Mouse (Mus musculus) 3T3-L1 (cell line): ENCODE data around the gene H2afx.
A peak's percentile ranks its signal among the peaks of the same experiment; 100 is the strongest.
"Not testable (repeated sequence)": the region's sequence is repeated elsewhere in the genome, so short reads cannot be mapped to it uniquely, and the experiment has no call there.

Source experiments
- DNase-seq: peaks from one replicate; pipeline ENCODE4 v3.0.0-alpha.2; 2015; ENCODE audit warnings: low read depth, low spot score

The H2afx gene

GRCm38 (mm10) chr9:44318076-44318825, 16.2 kb upstream of the H2afx start:
- peak; percentile 13 for DNase-seq

- DNase-seq = no peak
These were observed 15.7 kb upstream of the H2afx start for GRCm38 (mm10) chr9:44318826-44319095.

- DNase-seq = peak; percentile 22
These were observed 15.2 kb upstream of the H2afx start for GRCm38 (mm10) chr9:44319105-44319886.

GRCm38 (mm10) chr9:44319887-44320798, 14.4 kb upstream of the H2afx start, which contains the start of gene C2cd2l:
Gene C2cd2l, minus strand, starts transcription at chr9:44320285.
- peak; percentile 97 for DNase-seq

GRCm38 (mm10) chr9:44320799-44321133, 13.7 kb upstream of the H2afx start:
- DNase-seq = no peak

- DNase-seq = not testable (repeated sequence)
These were observed 10.8 kb upstream of the H2afx start for GRCm38 (mm10) chr9:44323656-44324055.

- DNase-seq = no peak
These were observed 10.3 kb upstream of the H2afx start for GRCm38 (mm10) chr9:44324147-44324546.

GRCm38 (mm10) chr9:44325032-44325767, 9.3 kb upstream of the H2afx start:
- not testable (repeated sequence) for DNase-seq

GRCm38 (mm10) chr9:44325768-44326370, 8.6 kb upstream of the H2afx start, which contains the start of gene Dpagt1:
Gene Dpagt1, plus strand, starts transcription at chr9:44326019.
- no peak for DNase-seq

- DNase-seq = peak; percentile 92
These were observed 8.0 kb upstream of the H2afx start for GRCm38 (mm10) chr9:44326371-44327063.

GRCm38 (mm10) chr9:44327064-44327711, 7.3 kb upstream of the H2afx start:
- DNase-seq = peak; percentile 40

GRCm38 (mm10) chr9:44327926-44328325, 6.6 kb upstream of the H2afx start:
- DNase-seq = no peak

- DNase-seq = no peak
These were observed 3.8 kb upstream of the H2afx start for GRCm38 (mm10) chr9:44330736-44331135.

GRCm38 (mm10) chr9:44332918-44333638, 1.4 kb upstream of the H2afx start:
- DNase-seq = no peak

GRCm38 (mm10) chr9:44335331-44336092, 1.0 kb downstream of the H2afx start:
- DNase-seq = peak; percentile 55

- DNase-seq = no peak
These were observed 1.6 kb downstream of the H2afx start for GRCm38 (mm10) chr9:44336093-44336406.

- peak; percentile 49 for DNase-seq
These were observed 2.0 kb downstream of the H2afx start for GRCm38 (mm10) chr9:44336513-44336912.

GRCm38 (mm10) chr9:44336964-44337363, 2.5 kb downstream of the H2afx start:
- peak; percentile 58 for DNase-seq
